Mouse (Mus musculus): ENCODE measurements around the gene Ssc4d.

Gene Ssc4d

GRCm38 (mm10) chr5:135974365-135974764, at the start of gene Ssc4d:
Gene Ssc4d (minus strand): TSS chr5:135974531.
- in situ Hi-C loops (cut with MseI, MboI), result loop anchor here in 1 of 2 experiments (10.0 kb wide), 1 partner anchor 90 kb away; no protein-coding TSS in a partner anchor

GRCm38 (mm10) chr5:136019907-136020306, 45.6 kb upstream of the Ssc4d start:
- in situ Hi-C loops (cut with MseI, MboI), result no loop called here

GRCm38 (mm10) chr5:136018726-136019125, 44.4 kb upstream of the Ssc4d start:
- in situ Hi-C loops (cut with MseI, MboI), result no loop called here

GRCm38 (mm10) chr5:136017262-136017661, 42.9 kb upstream of the Ssc4d start:
- in situ Hi-C loops (cut with MseI, MboI), result no loop called here

GRCm38 (mm10) chr5:136016014-136016876, 41.9 kb upstream of the Ssc4d start:
- in situ Hi-C loops (cut with MseI, MboI), result no loop called here

- in situ Hi-C loops (cut with MseI, MboI), result no loop called here
These were observed 41.3 kb upstream of the Ssc4d start for GRCm38 (mm10) chr5:136015586-136015985.

- in situ Hi-C loops (cut with MseI, MboI), result no loop called here
These were observed 40.5 kb upstream of the Ssc4d start for GRCm38 (mm10) chr5:136014877-136015276.

GRCm38 (mm10) chr5:136007745-136008144, 33.4 kb upstream of the Ssc4d start:
- in situ Hi-C loops (cut with MseI, MboI), result no loop called here

GRCm38 (mm10) chr5:136004537-136004936, 30.2 kb upstream of the Ssc4d start:
- in situ Hi-C loops (cut with MseI, MboI), result no loop called here

GRCm38 (mm10) chr5:136002751-136003151, 28.4 kb upstream of the Ssc4d start:
- in situ Hi-C loops (cut with MseI, MboI), result no loop called here

- in situ Hi-C loops (cut with MseI, MboI), result no loop called here
These were observed 28.0 kb upstream of the Ssc4d start for GRCm38 (mm10) chr5:136002325-136002724.

GRCm38 (mm10) chr5:136001222-136001621, 26.9 kb upstream of the Ssc4d start:
- in situ Hi-C loops (cut with MseI, MboI), result no loop called here

- in situ Hi-C loops (cut with MseI, MboI), result no loop called here
These were observed 21.8 kb upstream of the Ssc4d start for GRCm38 (mm10) chr5:135996162-135996561.

GRCm38 (mm10) chr5:135994725-135995687, 20.7 kb upstream of the Ssc4d start, which contains the start of gene Dtx2:
Gene Dtx2 (plus strand): TSS chr5:135994800.
- in situ Hi-C loops (cut with MseI, MboI), result no loop called here

GRCm38 (mm10) chr5:135994335-135994724, 20.0 kb upstream of the Ssc4d start:
- in situ Hi-C loops (cut with MseI, MboI), result no loop called here

- in situ Hi-C loops (cut with MseI, MboI), result no loop called here
These were observed 19.1 kb upstream of the Ssc4d start for GRCm38 (mm10) chr5:135993381-135993965.

- in situ Hi-C loops (cut with MseI, MboI), result no loop called here
These were observed 16.3 kb upstream of the Ssc4d start for GRCm38 (mm10) chr5:135990601-135991000.

- in situ Hi-C loops (cut with MseI, MboI), result no loop called here
These were observed 12.9 kb upstream of the Ssc4d start for GRCm38 (mm10) chr5:135987248-135987647.

GRCm38 (mm10) chr5:135984546-135985044, 10.3 kb upstream of the Ssc4d start:
- in situ Hi-C loops (cut with MseI, MboI), result no loop called here

GRCm38 (mm10) chr5:135982398-135982797, 8.1 kb upstream of the Ssc4d start:
- in situ Hi-C loops (cut with MseI, MboI), result no loop called here

GRCm38 (mm10) chr5:135979904-135980303, 5.6 kb upstream of the Ssc4d start, which contains the start of gene Zp3:
Gene Zp3 (plus strand): TSS chr5:135980099.
- in situ Hi-C loops (cut with MseI, MboI), result loop anchor here in 1 of 2 experiments (10.0 kb wide), 1 partner anchor 85 kb away; no protein-coding TSS in a partner anchor

Data from mouse trophoblast stem cell (cell line).